ENCODE assay signal across 10 mouse cellular contexts in the genomic region with DNA sequence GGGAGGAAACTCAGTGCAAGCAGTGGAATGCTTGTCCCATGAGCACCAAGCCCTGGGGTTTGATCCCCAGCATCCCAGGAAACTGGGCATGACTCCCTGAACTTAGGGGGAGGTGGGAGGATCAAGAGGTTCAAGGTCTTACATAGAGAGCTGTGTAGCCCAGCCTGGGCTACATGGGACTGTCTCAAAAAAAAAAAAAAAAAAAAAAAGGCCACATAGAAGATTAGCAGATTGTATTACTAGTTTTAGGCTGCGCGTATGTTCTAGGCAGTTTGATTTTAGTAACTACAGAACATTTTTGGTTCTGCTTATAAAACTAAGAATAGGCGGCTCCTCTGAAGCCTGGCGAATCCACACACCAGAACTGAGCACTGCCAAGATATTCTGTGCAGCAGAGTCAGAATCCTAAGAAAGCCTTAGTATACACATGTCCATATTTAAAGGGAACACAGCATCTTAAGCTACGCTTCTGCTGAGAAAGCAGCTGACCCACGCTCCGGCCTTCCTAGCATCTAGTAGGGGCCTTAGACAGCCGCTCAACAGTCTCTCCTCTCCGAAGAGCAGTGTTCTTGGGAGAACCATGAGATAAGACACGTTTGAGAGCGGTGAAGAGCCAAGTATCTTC. TPM values are rescaled to one million over a fixed set of nuclear protein-coding genes. Genes with fewer than 3 reads are reported as not detected.
DNase-seq lines count a peak whose midpoint lies in the region; ATAC-seq and TF ChIP-seq lines count a peak whose summit lies in the region.
"Had no signal": no experiment of that assay in that cellular context is flagged by ENCODE, and none has a peak within 500 bp of the region (broad histone marks: within the 10 kb centered on the region; RNA-seq: fewer than 3 reads in every experiment).

No protein-coding gene starts in this region.

- peaks cover 29% of the 10 kb centered on the region for H3K4me1 ChIP-seq in hindbrain, embryonic 15.5 days (replicated peaks)
- peaks cover 20% of the 10 kb centered on the region for H3K4me1 ChIP-seq in hindbrain, embryonic 16.5 days (ENCODE audit: control insufficient read depth, insufficient read depth, low read depth, low read length)
- peaks cover 5 to 15% of the 10 kb centered on the region in 2 experiments; a peak in 3 of 4 replicates for H3K4me1 ChIP-seq in MEL (ENCODE audit: control insufficient read depth in 1 of 2, insufficient read depth in 2 of 2, low read length in 2 of 2)
- H3K4me1 ChIP-seq in embryonic facial prominence, embryonic 14.5 days (ENCODE audit: control insufficient read depth, insufficient read depth, low read length) = peaks cover 55% of the 10 kb centered on the region

- peak in 1 of 2 experiments; percentile 19; a peak in 1 of 4 replicates for TF ChIP-seq EP300 in MEL (IDR thresholded peaks at IDR 0.05; ENCODE audit: low read depth in 1 of 2, low read length in 2 of 2)

- 89% methylated on average over 11 of the region's 11 CpGs for WGBS in hindbrain, embryonic 15.5 days
- 88% methylated on average over 11 of the region's 11 CpGs for WGBS in hindbrain, embryonic 16.5 days
- 75% methylated on average over 11 of the region's 11 CpGs for WGBS in embryonic facial prominence, embryonic 14.5 days
- WGBS in macrophage (ENCODE audit: missing documents) = 96% methylated on average over 11 of the region's 11 CpGs

- no peak for TF ChIP-seq POLR2A in MEL (IDR thresholded peaks at IDR 0.05; ENCODE audit: control insufficient read depth in 1 of 2, insufficient read depth in 1 of 2, low read depth in 1 of 2, low read length in 2 of 2, poor library complexity in 1 of 2)

- 0 out of 2 replicates have a peak overlapping the region, but pooled peaks have one; percentile 8 for H3K4me2 ChIP-seq in hindbrain, embryonic 15.5 days
- no peak overlapping the region; the same call in 1 of the 2 replicates for H3K4me2 ChIP-seq in hindbrain, embryonic 16.5 days (ENCODE audit: low read length)
- peak overlapping the region; percentile 77 for H3K4me2 ChIP-seq in embryonic facial prominence, embryonic 14.5 days (ENCODE audit: low read depth, low read length)
- H3K4me2 ChIP-seq: forebrain, embryonic 13.5 days had no signal

- no peak for TF ChIP-seq CTCF in MEL (IDR thresholded peaks at IDR 0.05 in 2 of 3, conservative IDR thresholded peaks at IDR 0.05 in 1 of 3; ENCODE audit: control insufficient read depth in 1 of 3, insufficient read depth in 1 of 3, low read depth in 2 of 3, low read length in 3 of 3, poor library complexity in 1 of 3, severe bottlenecking in 1 of 3)

- H3K36me3 ChIP-seq in hindbrain, embryonic 15.5 days = no peaks in the 10 kb centered on the region
- H3K36me3 ChIP-seq in hindbrain, embryonic 16.5 days (ENCODE audit: control insufficient read depth, insufficient read depth, low read length) = no peaks in the 10 kb centered on the region
- H3K36me3 ChIP-seq in MEL (ENCODE audit: control insufficient read depth in 1 of 2, insufficient read depth in 2 of 2, low read length in 2 of 2) (peaks cover 0 to 14% of the 10 kb centered on the region in 2 experiments; a peak in 2 of 4 replicates), macrophage (ENCODE audit: inconsistent target) (no peaks in the 10 kb centered on the region)
- H3K36me3 ChIP-seq in embryonic facial prominence, embryonic 14.5 days (ENCODE audit: control insufficient read depth, insufficient read depth, low read length) = no peaks in the 10 kb centered on the region

- H3K9me3 ChIP-seq in hindbrain, embryonic 15.5 days = no peaks in the 10 kb centered on the region
- no peaks in the 10 kb centered on the region for H3K9me3 ChIP-seq in hindbrain, embryonic 16.5 days (ENCODE audit: control insufficient read depth, low read length)
- no peaks in the 10 kb centered on the region for H3K9me3 ChIP-seq in MEL (replicated peaks; ENCODE audit: insufficient read depth, low read length)
- H3K9me3 ChIP-seq in embryonic facial prominence, embryonic 14.5 days (ENCODE audit: control insufficient read depth, low read length) = no peaks in the 10 kb centered on the region
- H3K9me3 ChIP-seq: forebrain, embryonic 13.5 days had no signal

- ATAC-seq in hindbrain, embryonic 15.5 days (ENCODE audit: low FRiP score, low read depth) = no peak
- no peak for ATAC-seq in hindbrain, embryonic 16.5 days
- no peak for ATAC-seq in embryonic facial prominence, embryonic 14.5 days (ENCODE audit: low read depth)
- ATAC-seq: forebrain, embryonic 13.5 days; Patski had no signal

- DNase-seq in MEL (ENCODE audit: low read depth, low spot score) = peak; percentile 66
- DNase-seq in embryonic facial prominence, embryonic 14.5 days (ENCODE audit: low spot score) = no peak
- no peak for DNase-seq in cerebellum, adult 9-10 months
- DNase-seq in kidney, postnatal 4 days = no peak
- DNase-seq: midbrain, embryonic 14.5 days had no signal

- H3K27ac ChIP-seq in hindbrain, embryonic 15.5 days (replicated peaks) = no peak overlapping the region
- no peak overlapping the region for H3K27ac ChIP-seq in hindbrain, embryonic 16.5 days (ENCODE audit: low read depth, low read length)
- H3K27ac ChIP-seq in MEL (ENCODE audit: control insufficient read depth, low read depth, low read length) = peak overlapping the region; percentile 78
- H3K27ac ChIP-seq in embryonic facial prominence, embryonic 14.5 days (replicated peaks; ENCODE audit: low read depth, low read length) = no peak overlapping the region
- H3K27ac ChIP-seq in macrophage = peak overlapping the region; percentile 79
- H3K27ac ChIP-seq: forebrain, embryonic 13.5 days had no signal

- H3K27me3 ChIP-seq in hindbrain, embryonic 15.5 days = peaks cover 4% of the 10 kb centered on the region; the same call in 1 of the 2 replicates
- H3K27me3 ChIP-seq in hindbrain, embryonic 16.5 days (replicated peaks; ENCODE audit: control insufficient read depth, insufficient read depth, low read length) = no peaks in the 10 kb centered on the region; the same call in 1 of the 2 replicates
- H3K27me3 ChIP-seq in MEL (ENCODE audit: control insufficient read depth in 1 of 2, insufficient read depth in 2 of 2, low read length in 2 of 2) = no peaks in the 10 kb centered on the region
- H3K27me3 ChIP-seq in embryonic facial prominence, embryonic 14.5 days (replicated peaks; ENCODE audit: control insufficient read depth, insufficient read depth, low read length) = no peaks in the 10 kb centered on the region
- H3K27me3 ChIP-seq: Patski had no signal

- no peak overlapping the region for H3K9ac ChIP-seq in hindbrain, embryonic 15.5 days
- H3K9ac ChIP-seq in hindbrain, embryonic 16.5 days (ENCODE audit: low read depth, low read length) = no peak overlapping the region
- H3K9ac ChIP-seq in MEL (ENCODE audit: control insufficient read depth, low read depth, low read length, poor library complexity, severe bottlenecking) = peak overlapping the region; percentile 64
- peak overlapping the region; percentile 11; the same call in 1 of the 2 replicates for H3K9ac ChIP-seq in embryonic facial prominence, embryonic 14.5 days (ENCODE audit: low read depth, low read length)
- H3K9ac ChIP-seq: forebrain, embryonic 13.5 days had no signal

- no peak overlapping the region for H3K4me3 ChIP-seq in hindbrain, embryonic 15.5 days
- H3K4me3 ChIP-seq in hindbrain, embryonic 16.5 days (ENCODE audit: low read length) = no peak overlapping the region
- peak overlapping the region; percentile 27 to 73 for H3K4me3 ChIP-seq in MEL (ENCODE audit: control insufficient read depth in 1 of 2, insufficient read depth in 1 of 2, low read depth in 2 of 2, low read length in 2 of 2)
- no peak overlapping the region for H3K4me3 ChIP-seq in embryonic facial prominence, embryonic 14.5 days (ENCODE audit: low read depth, low read length)
- no peak overlapping the region for H3K4me3 ChIP-seq in macrophage (ENCODE audit: inconsistent target)
- H3K4me3 ChIP-seq: forebrain, embryonic 13.5 days had no signal

- H3K79me2 ChIP-seq in MEL (ENCODE audit: control insufficient read depth, insufficient read depth, low read length, poor library complexity) (peaks cover 35% of the 10 kb centered on the region), macrophage (ENCODE audit: inconsistent target) (peaks cover 81% of the 10 kb centered on the region)

- TF ChIP-seq RAD21 in MEL (IDR thresholded peaks at IDR 0.05; ENCODE audit: low read depth, low read length) = no peak

TF ChIP-seq in MEL, 35 proteins besides CTCF, POLR2A, EP300 and RAD21:
- TF ChIP-seq TCF12 (IDR thresholded peaks at IDR 0.05; ENCODE audit: low read depth, low read length) (peak; percentile 37; the same call in 1 of the 2 replicates), POLR2AphosphoS2 (IDR thresholded peaks at IDR 0.05; ENCODE audit: low read length) (no peak), POLR2AphosphoS5 (IDR thresholded peaks at IDR 0.05; ENCODE audit: borderline replicate concordance, low read depth, low read length) (no peak), ZNF384 (IDR thresholded peaks at IDR 0.05; ENCODE audit: low read depth, low read length) (peak; percentile 90), CHD1 (IDR thresholded peaks at IDR 0.05; ENCODE audit: low read depth, low read length) (0 out of 2 replicates have a peak, but pooled peaks have one; percentile 30), MXI1 (IDR thresholded peaks at IDR 0.05; ENCODE audit: low read depth, low read length) (peak; percentile 56; the same call in 1 of the 2 replicates), GATA1 (IDR thresholded peaks at IDR 0.05; ENCODE audit: low read depth, low read length) (peak; percentile 37; the same call in 1 of the 2 replicates)

RNA-seq across cellular contexts. Expression of a gene that starts 3.4 kb away (rescaled TPM):
- polyA plus RNA-seq in hindbrain, embryonic 15.5 days (2015; fragmentation: Nextera tagmentation; extraction: Ambion mirVana) = 5.1 TPM in 2 replicates
- 5.3 and 6.0 TPM in 2 replicates for polyA plus RNA-seq in hindbrain, embryonic 16.5 days (2015; fragmentation: Nextera tagmentation; extraction: Ambion mirVana)
- 8.0 and 9.2 TPM in 2 replicates for total RNA-seq in MEL (2012; rRNA removed)
- 10 to 100 TPM in 1 of 2 experiments, not detected in 1; 15.8 TPM for polyA plus RNA-seq in MEL (2012; ENCODE audit: insufficient read depth in 1 of 2, insufficient read length in 2 of 2, low read depth in 1 of 2, low replicate concordance in 2 of 2, missing spikeins in 1 of 2)
- 23.6 and 27.0 TPM in 2 replicates for polyA plus RNA-seq in embryonic facial prominence, embryonic 14.5 days (2014; fragmentation: Nextera tagmentation; extraction: Ambion mirVana)
- 100 to 1,000 TPM in 1 of 26 experiments, 10 to 100 TPM in 19, 1 to 10 TPM in 6; 4.9 to 154 (median 18.5) TPM for total RNA-seq in macrophage (2018; cell fraction: chromatin; rRNA removed)
- 10 to 100 TPM; 19.5 to 87.4 (median 38.1) TPM for total RNA-seq in macrophage (2018; cell fraction: cytosol; rRNA removed)
- total RNA-seq in macrophage (2018; cell fraction: nucleus; rRNA removed) = 100 to 1,000 TPM in 2 of 26 experiments, 10 to 100 TPM in 24; 14.4 to 130 (median 28.3) TPM
- 38.9 to 52.7 TPM (median 40.3 TPM) in 3 replicates for polyA plus RNA-seq in macrophage (2018)

Comparison
In these comparisons a context has a peak if more than half of its experiments do, and no peak if none do; other contexts are left out.
1. H3K27ac ChIP-seq: peak in MEL (single experiment) and macrophage (single experiment); none in hindbrain, embryonic 15.5 days (single experiment), hindbrain, embryonic 16.5 days (single experiment) and embryonic facial prominence, embryonic 14.5 days (single experiment).
2. H3K4me3 ChIP-seq: peak in MEL (2 of 2); none in hindbrain, embryonic 15.5 days (single experiment), hindbrain, embryonic 16.5 days (single experiment), embryonic facial prominence, embryonic 14.5 days (single experiment) and macrophage (single experiment).
3. H3K9ac ChIP-seq: peak in MEL (single experiment) and embryonic facial prominence, embryonic 14.5 days (single experiment); none in hindbrain, embryonic 15.5 days (single experiment) and hindbrain, embryonic 16.5 days (single experiment).